Mouse (Mus musculus) left cerebral cortex, adult 8-10 months (tissue): ENCODE measurements at regions not wholly inside any gene's neighbourhood (a gene's known extent, or its start where the extent isn't known, plus 50 kb on each side); places are given as distances from the start of the nearest gene placed in this dataset.

Experiments
- DNase-seq, 2 experiments: peaks; one replicate each; pipeline ENCODE4 v3.0.0; 2022; ENCODE audit warnings: low spot score in 2 of 2

- no peak for DNase-seq
These were observed 265.6 kb downstream of the Hivep2 start for GRCm38 (mm10) chr10:14231464-14231863.

DNA sequence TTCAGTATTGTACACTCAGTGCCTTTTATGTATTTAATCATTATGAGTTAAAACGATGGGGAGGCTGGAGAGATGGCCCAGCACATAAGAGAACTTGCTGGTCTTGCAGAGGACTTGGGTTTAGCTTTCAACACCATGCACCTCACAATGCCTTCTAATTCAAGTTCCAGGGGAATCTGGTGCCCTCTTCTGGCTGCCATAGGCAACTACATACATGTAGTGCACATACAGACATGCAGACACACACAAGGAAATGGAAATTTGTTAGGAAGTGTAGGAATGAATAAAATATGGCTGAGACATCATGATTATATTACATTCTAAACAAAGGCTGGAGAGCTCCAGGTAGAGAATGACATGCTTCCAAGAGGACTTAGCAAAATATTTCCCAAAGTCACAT is 251.4 kb downstream of the Hivep2 start:
- no peak for DNase-seq

DNA sequence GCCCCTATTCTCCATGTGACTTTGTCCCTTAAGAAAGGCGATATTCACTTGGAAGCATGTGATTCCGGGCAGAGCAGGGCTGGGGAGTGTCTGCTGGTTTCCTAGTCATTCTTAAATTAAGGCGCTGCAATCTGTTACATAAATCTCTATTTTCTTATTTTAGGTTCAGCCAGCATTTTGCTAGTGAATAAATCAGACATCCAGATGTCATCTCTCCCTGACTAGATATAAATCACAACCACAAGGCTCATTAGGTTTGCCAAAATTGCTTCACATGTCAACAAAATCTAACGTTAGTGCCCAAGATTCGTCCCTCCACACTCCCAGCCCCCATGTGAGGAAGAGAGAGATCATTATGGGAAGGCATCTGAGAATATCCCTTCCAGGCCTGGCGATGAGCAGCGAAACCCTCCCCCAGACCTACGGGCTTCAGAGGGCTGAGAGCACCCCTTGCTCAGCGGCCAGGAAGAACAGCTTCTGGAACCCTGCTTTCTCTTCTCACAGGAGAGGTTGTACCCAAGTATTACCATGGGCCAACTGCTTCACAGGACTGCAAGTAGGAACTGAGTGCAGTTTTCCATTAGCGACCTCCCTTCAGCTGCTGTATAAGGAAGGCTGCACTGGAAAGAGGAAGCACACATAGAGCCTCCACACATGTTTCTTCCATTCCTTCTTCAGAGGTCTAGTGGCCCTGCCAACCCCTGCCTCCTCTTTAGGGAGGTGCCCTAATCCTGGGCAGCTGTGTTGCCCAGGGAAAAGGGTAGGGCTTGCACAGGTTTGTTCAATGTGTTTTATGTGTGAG is 250.5 kb downstream of the Hivep2 start:
- DNase-seq, result peak in 1 of 2 experiments; percentile 50

- peak in 1 of 2 experiments; percentile 70 for DNase-seq
These were observed 249.6 kb downstream of the Hivep2 start for GRCm38 (mm10) chr10:14215512-14215911.

- no peak for DNase-seq
These were observed 247.7 kb downstream of the Hivep2 start for GRCm38 (mm10) chr10:14213536-14213935.

GRCm38 (mm10) chr10:14211926-14212325 is 246.1 kb downstream of the Hivep2 start:
- peak in 1 of 2 experiments; percentile 88 for DNase-seq

GRCm38 (mm10) chr10:14211481-14211880 is 245.6 kb downstream of the Hivep2 start:
- peak in 1 of 2 experiments; percentile 56 for DNase-seq

GRCm38 (mm10) chr10:14210445-14210844 is 244.6 kb downstream of the Hivep2 start:
- DNase-seq, result peak in 1 of 2 experiments; percentile 91

DNA sequence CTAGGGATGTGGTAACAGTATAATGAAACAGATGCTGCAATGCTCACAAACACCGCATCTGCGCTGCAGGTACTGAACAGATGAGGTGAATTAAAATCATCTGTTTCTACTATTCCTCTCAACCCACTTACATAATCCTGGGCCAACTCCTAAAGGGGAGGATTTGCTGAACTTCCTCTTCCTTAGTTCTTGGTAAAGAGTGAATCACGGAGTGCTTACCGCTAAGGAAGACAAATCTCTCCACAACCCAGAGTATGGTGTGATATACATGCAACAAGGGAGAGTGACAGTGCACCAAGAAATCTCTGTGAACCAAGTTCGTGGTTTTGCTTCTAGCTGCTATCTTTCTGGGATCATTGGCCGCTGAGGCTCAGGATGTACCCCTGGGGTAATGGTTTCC is 244.2 kb downstream of the Hivep2 start:
- DNase-seq, result no peak

DNA sequence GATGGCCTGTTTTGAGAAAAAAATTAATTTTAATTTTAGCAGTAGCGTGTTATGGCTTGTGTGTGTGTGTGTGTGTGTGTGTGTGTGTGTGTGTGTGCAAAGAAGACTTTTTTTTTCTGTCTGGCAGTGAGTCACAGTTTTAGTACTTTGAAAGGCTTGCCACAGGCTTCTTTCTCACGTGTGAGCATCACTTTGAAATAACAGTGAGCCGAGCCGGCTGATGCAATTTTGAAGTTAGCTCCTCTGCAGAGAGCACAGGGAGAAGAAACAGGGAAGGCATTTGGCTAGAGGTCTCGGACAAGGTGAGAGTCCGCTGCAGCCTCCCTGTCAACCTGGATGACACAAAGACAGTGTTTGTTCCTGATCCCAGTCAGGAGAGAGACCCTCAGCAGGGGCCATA is 242.3 kb downstream of the Hivep2 start:
- DNase-seq, result no peak

DNA sequence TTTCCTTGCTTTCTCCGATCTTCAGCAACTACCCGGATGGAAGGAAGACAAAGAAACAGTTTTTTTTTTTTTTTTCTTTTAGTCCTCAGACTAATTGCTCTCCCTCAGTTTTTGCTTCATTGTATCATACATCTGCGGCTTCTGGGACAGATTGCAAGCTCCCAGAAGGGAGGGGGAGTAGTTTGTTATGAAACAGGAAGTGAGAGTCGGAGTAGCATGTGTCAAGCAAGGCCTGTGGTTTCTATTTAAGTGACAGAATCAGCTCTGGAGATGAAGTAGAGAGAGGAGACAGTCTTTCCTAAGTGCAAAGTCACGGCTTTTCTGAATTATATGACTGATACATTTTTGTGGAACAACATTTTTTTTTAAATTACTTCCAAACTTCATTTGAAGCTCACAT is 241.7 kb downstream of the Hivep2 start:
- DNase-seq, result peak in 1 of 2 experiments; percentile 74

DNA sequence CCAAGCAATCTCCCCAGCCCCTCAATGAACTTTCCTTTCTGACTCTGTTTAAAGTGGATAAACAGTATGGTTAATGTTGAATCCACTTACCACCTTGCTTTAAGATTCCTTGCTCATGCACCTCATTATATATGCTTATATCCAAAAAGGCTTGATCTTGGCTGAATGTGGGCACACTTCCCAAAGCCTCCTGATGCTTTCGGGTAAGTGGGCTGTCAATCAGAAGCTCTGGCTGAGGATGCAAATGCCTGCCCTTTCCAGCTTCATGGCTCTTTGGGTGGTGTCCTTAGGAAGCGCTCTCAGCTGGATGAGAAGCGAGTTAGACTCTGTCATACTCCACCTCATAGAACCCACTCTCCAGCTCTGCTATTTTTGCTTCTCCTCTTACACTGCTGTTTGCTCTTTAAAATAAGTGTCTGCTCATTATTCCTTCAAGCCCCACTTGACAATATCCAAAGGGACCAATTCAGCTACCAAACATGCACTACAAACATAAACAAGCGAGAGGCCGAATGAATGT is 241.2 kb downstream of the Hivep2 start:
- no peak for DNase-seq
